Mouse (Mus musculus) embryonic facial prominence, embryonic 14.5 days (tissue): ENCODE measurements at regions not wholly inside any gene's neighbourhood (a gene's known extent, or its start where the extent isn't known, plus 50 kb on each side); places are given as distances from the start of the nearest gene placed in this dataset.

Experiments
- ATAC-seq: fragments of 200-750 bp; cut with Nextera tagmentation; 2 replicates; pipeline ENCODE4 v1.8.0; 2017; ENCODE audit warnings: low read depth, moderate number of reproducible peaks, moderate TSS enrichment
- DNase-seq: peaks from one replicate; pipeline ENCODE4 v3.0.0-alpha.2; 2015; ENCODE audit warnings: low spot score
- H3K27ac ChIP-seq: fragments of 300-500 bp; sonication (generic); replicated peaks from 2 replicates; pipeline ENCODE4 v1.5.1; 2014; ENCODE audit warnings: low read depth, mild to moderate bottlenecking, low read length, moderate library complexity
- H3K27me3 ChIP-seq: fragments of 300-500 bp; sonication (generic); replicated peaks from 2 replicates; pipeline ENCODE4 v1.6.1; 2014; ENCODE audit warnings: low read length; ENCODE audit not compliant: control insufficient read depth, insufficient read depth
- H3K36me3 ChIP-seq: fragments of 300-500 bp; sonication (generic); 2 replicates; pipeline ENCODE4 v1.6.1; 2014; ENCODE audit warnings: low read length, mixed read lengths; ENCODE audit not compliant: control insufficient read depth, insufficient read depth
- H3K4me1 ChIP-seq: fragments of 300-500 bp; sonication (generic); 2 replicates; pipeline ENCODE4 v1.6.1; 2014; ENCODE audit warnings: antibody characterized with exemption, low read length; ENCODE audit not compliant: control insufficient read depth, insufficient read depth
- H3K4me2 ChIP-seq: fragments of 300-500 bp; sonication (generic); 2 replicates; pipeline ENCODE4 v1.6.1; 2014; ENCODE audit warnings: low read depth, mild to moderate bottlenecking, low read length, moderate library complexity, mixed read lengths
- H3K4me3 ChIP-seq: fragments of 300-500 bp; sonication (generic); 2 replicates; pipeline ENCODE4 v1.5.1; 2014; ENCODE audit warnings: low read depth, mild to moderate bottlenecking, low read length
- H3K9ac ChIP-seq: fragments of 300-500 bp; sonication (generic); 2 replicates; pipeline ENCODE4 v1.6.1; 2014; ENCODE audit warnings: low read depth, mild to moderate bottlenecking, low read length, moderate library complexity, mixed read lengths
- H3K9me3 ChIP-seq: fragments of 300-500 bp; sonication (generic); 2 replicates; pipeline ENCODE4 v1.6.1; 2016; ENCODE audit warnings: low read length; ENCODE audit not compliant: control insufficient read depth
- WGBS: fragments of 180-500 bp; shearing (Covaris S2); extraction: QIAGEN DNeasy Blood & Tissue Kit; methylation state at CpG from one replicate; pipeline ENCODE4 v1.1.7; 2014; 5-methylcytosine and 5-hydroxymethylcytosine counted together

DNA sequence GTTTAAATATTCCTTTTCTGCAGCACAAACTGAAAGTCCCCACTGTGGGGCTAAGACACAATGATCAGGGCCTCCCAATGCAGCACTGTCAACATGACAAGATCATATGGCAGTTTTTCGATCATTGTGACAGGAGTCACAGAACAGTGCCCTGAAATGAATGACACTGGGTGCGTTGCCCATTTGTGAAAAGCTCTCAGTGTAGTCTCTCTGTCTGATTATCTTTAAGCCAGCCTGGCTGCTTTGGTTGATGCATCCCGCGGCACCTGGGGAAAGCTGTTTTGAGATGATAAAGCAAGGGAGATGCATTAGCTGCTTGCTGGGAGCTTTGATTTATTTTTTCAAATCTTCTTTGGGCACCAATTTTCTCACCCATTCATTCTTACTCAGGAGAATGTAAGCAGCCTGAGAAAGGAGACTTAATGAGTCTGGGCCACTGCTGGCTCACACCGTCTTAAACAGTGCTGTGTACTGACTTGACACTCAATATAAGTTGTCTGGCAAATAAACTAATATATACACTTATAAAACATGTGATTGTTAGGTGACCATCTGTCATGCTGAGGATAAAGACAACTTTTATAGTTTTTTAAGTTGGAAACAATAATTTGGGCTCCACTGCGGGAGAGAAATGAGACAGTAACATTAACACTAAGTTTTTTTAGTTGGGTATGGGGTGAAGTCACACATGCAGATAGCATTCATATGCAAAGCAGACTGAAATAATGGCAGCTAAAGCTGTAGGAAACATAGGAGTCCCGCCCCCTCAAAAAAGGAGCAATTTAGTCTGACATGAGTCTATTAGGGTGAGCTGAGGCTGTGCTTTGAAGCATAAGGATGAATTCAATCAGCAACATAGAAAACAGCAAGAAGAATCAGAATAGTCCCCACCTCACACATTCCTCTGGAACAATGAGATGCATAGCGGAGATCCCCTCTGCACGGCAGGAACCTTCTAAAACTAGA lies 276.0 kb downstream of the Kcns3 start:
- Histone ChIP-seq H3K4me2 (no peak overlapping the region), H3K36me3 (no peaks in the 10 kb centered on the region), H3K4me1 (no peaks in the 10 kb centered on the region), H3K9me3 (no peaks in the 10 kb centered on the region), H3K27ac (no peak overlapping the region), H3K9ac (no peak overlapping the region), H3K27me3 (no peaks in the 10 kb centered on the region), H3K4me3 (no peak overlapping the region)
- no peak for ATAC-seq
- WGBS = 65% methylated on average over 9 of the region's 9 CpGs
- DNase-seq = peak; percentile 4

DNA sequence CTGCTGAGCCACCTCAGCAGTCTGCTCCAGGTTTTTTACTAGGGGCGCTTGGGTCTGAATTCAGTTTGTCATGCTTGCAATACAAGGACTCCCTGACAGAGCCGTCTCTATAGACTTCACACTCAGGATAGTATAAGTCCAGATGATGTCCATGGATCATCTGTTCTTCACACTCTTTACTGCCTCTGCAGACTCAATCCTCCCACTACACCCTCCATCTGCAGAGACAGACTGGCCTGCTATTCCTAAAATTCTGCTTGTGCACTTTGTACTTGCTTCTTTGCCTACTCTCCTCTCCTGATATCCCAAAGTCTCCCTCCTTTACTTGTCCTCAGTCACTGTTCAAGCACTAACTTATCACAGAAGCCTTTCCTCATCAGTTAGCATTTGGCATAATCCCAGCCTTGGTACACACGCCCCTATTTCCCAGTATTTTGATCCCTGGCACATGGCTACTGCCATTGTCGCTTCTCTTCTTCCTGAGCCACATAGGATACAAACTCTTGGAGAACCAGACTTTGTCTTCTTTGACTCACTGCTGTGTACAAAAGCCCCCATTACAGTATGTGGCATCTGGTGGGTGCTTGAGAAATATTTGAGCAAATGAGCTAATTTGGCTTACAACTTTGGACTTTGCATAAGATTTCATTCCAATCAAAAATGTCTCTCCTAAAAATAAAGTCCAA lies 277.0 kb downstream of the Kcns3 start:
- Histone ChIP-seq H3K4me3 (no peak overlapping the region), H3K9ac (no peak overlapping the region), H3K27me3 (no peaks in the 10 kb centered on the region), H3K36me3 (no peaks in the 10 kb centered on the region), H3K9me3 (no peaks in the 10 kb centered on the region), H3K4me1 (no peaks in the 10 kb centered on the region), H3K27ac (no peak overlapping the region), H3K4me2 (no peak overlapping the region)
- 83% methylated on average over 4 of the region's 4 CpGs for WGBS
- DNase-seq = no peak
- ATAC-seq = no peak

- DNase-seq (no peak), ATAC-seq (no peak)
- 76% methylated on average over 15 of the region's 15 CpGs for WGBS
- Histone ChIP-seq H3K36me3 (no peaks in the 10 kb centered on the region), H3K27ac (no peak overlapping the region), H3K9me3 (no peaks in the 10 kb centered on the region), H3K27me3 (no peaks in the 10 kb centered on the region), H3K9ac (no peak overlapping the region), H3K4me2 (no peak overlapping the region), H3K4me3 (no peak overlapping the region), H3K4me1 (no peaks in the 10 kb centered on the region)
Observed at GRCm38 (mm10) chr12:10867674-10868635, 282.9 kb downstream of the Kcns3 start.

DNA sequence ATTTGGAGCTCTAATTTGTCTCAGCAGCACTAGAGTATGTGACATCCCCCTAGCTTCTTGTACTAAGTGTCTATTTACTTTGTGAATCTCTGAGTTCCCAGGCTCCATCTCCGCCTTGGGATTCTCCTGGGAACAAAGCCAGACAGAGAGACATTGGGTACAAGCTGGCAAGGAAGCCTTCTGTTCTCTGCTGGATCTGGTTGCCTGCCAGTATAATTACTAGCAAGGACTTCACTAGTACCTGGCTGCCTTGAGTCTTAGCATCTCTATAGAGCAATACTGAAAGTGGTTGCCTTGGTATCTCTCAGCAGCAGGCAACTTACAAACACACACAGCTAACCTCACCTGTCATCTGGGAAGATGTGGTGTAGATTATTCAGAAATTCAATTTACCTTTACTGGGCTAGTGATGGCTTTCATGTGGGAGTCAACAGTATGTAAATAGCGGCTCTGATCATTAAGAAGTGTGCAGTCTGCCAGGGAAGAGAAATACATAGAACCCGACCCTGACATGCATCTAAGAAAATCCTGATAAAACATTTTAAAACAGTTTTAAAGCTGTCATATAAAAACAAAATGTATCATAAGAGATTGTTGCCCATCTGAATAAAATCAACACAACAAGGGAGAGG lies 283.8 kb downstream of the Kcns3 start:
- Histone ChIP-seq H3K9me3 (no peaks in the 10 kb centered on the region), H3K4me1 (no peaks in the 10 kb centered on the region), H3K36me3 (no peaks in the 10 kb centered on the region), H3K9ac (no peak overlapping the region), H3K4me3 (no peak overlapping the region), H3K27ac (no peak overlapping the region), H3K27me3 (no peaks in the 10 kb centered on the region), H3K4me2 (no peak overlapping the region)
- 78% methylated on average over 3 of the region's 3 CpGs for WGBS
- ATAC-seq = no peak
- DNase-seq = no peak

GRCm38 (mm10) chr12:10865294-10865693 lies 285.6 kb downstream of the Kcns3 start:
- no peaks in the 10 kb centered on the region for H3K9me3 ChIP-seq
- H3K4me1 ChIP-seq = no peaks in the 10 kb centered on the region
- H3K27me3 ChIP-seq = no peaks in the 10 kb centered on the region
- no peak overlapping the region for H3K27ac ChIP-seq
- H3K36me3 ChIP-seq = no peaks in the 10 kb centered on the region
- no peak overlapping the region for H3K4me2 ChIP-seq
- no peak overlapping the region for H3K9ac ChIP-seq
- DNase-seq = no peak
- no peak overlapping the region for H3K4me3 ChIP-seq
- 76% methylated on average over 2 of the region's 2 CpGs for WGBS
- ATAC-seq = no peak

DNA sequence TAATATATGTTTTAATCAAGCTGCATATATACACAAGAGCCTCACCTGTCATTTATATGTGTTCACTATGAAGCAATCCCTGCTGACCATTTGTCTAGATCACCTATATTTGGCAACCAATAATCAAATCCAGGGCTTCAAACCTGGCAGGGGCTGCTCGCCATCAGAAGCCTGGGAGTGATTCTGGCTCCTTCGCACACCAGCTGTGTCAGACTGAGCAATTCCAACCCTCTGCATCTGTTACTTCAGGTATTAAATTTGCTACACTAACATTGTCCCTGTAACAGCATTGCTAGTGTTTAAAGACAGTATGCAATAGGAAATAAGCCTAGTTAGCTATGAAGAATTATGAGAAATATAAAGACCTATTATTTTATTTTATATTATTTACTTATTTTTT lies 330.5 kb downstream of the Kcns3 start:
- Histone ChIP-seq H3K36me3 (no peaks in the 10 kb centered on the region), H3K4me1 (no peaks in the 10 kb centered on the region), H3K27me3 (no peaks in the 10 kb centered on the region), H3K4me3 (no peak overlapping the region), H3K4me2 (no peak overlapping the region), H3K9me3 (no peaks in the 10 kb centered on the region), H3K27ac (no peak overlapping the region), H3K9ac (no peak overlapping the region)
- no peak for ATAC-seq
- no peak for DNase-seq
- WGBS = 80% methylated on average over 2 of the region's 2 CpGs

DNA sequence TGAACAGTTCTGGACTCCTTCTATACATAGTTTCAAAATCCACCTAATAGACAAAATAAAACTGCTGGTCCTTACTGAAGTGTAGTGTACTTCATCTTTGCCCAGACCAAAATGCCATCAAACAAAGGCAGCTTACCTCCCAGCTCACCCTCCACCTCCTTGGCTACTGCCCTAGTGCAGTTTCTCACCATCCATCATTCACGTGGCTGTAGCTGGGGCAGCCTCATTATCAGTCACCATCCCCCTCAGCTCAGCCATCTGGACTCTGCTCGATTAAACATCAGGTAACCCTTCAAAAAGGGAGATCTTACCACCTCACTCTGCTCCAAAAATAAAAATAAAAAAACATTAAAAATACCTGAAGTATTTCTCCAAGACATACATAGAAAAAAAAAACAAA lies 332.8 kb downstream of the Kcns3 start:
- no peak for ATAC-seq
- 51% methylated on average over 2 of the region's 2 CpGs for WGBS
- Histone ChIP-seq H3K4me1 (no peaks in the 10 kb centered on the region), H3K9ac (no peak overlapping the region), H3K9me3 (no peaks in the 10 kb centered on the region), H3K4me3 (no peak overlapping the region), H3K4me2 (no peak overlapping the region), H3K27me3 (no peaks in the 10 kb centered on the region), H3K27ac (no peak overlapping the region), H3K36me3 (no peaks in the 10 kb centered on the region)
- DNase-seq = no peak

- no peaks in the 10 kb centered on the region for H3K27me3 ChIP-seq
- no peak for ATAC-seq
- no peak overlapping the region for H3K9ac ChIP-seq
- H3K4me3 ChIP-seq = no peak overlapping the region
- no peaks in the 10 kb centered on the region for H3K4me1 ChIP-seq
- H3K27ac ChIP-seq = no peak overlapping the region
- DNase-seq = no peak
- no peaks in the 10 kb centered on the region for H3K9me3 ChIP-seq
- 81% methylated on average over 2 of the region's 2 CpGs for WGBS
- H3K4me2 ChIP-seq = no peak overlapping the region
- no peaks in the 10 kb centered on the region for H3K36me3 ChIP-seq
Observed at GRCm38 (mm10) chr12:10817516-10817915, 333.3 kb downstream of the Kcns3 start.
